Mouse (Mus musculus) WW6 (cell line): ENCODE measurements at regions not wholly inside any gene's neighbourhood (a gene's known extent, or its start where the extent isn't known, plus 50 kb on each side); places are given as distances from the start of the nearest gene placed in this dataset.

Source experiments
- DNase-seq: peaks from one replicate; pipeline ENCODE4 v3.0.0-alpha.2; 2013; ENCODE audit warnings: low read depth, low spot score

- no peak for DNase-seq
Measured at GRCm38 (mm10) chr4:39508866-39509265, 58.8 kb downstream of the 1700009N14Rik start.

DNA sequence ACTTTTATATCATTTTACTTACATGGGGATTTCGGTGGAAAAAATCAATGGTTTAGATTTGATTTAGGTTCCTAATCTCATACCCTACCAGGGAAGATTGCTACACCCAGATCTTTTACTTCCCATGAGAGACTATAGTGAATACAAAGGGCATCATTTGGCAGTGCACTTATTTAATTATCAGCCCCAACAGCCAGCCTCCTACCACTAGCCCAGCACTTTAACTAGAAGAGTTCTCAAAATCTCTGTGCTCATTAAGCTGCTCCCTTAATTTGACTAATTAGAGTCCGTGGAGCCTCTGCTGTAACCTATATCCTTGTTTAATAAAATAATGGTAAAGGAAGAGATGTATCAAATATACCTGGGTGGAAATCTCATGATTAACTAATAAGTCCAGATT, 77.4 kb downstream of the 1700009N14Rik start:
- no peak for DNase-seq

GRCm38 (mm10) chr4:39528661-39529060, 78.6 kb downstream of the 1700009N14Rik start:
- no peak for DNase-seq

DNA sequence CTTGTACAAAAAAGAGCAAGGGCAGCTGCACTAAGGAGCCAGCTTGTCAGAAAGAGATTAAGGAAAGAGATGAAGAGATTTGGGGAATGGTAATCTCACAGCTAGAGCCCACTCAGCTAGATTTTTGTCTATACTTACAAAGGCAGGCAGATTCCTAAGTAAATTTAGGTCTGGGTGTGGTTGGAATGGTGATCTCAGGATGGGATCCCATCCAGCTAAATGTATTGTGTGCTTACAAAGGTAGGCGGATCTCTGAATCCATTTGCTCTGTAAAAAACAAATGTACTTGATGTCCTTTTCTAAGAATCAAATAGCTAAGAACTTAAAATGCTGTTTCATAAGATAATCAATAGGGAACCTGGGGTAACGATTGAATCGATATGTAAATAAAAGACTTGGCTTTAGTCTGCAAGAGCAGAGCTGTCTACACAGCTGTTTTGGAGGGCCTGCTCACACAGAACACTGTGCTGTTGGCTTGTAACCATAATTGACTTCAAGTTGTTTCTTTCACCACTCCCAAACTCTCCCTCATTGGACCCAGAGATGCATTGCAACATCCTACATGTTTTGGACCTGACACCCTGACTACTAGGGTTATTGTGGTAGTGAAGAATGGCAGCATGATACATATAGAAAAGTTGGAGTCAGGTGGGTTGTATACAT, 106.1 kb downstream of the 1700009N14Rik start:
- no peak for DNase-seq

- DNase-seq, result no peak
Measured at GRCm38 (mm10) chr4:39597426-39597825, 147.3 kb downstream of the 1700009N14Rik start.

DNA sequence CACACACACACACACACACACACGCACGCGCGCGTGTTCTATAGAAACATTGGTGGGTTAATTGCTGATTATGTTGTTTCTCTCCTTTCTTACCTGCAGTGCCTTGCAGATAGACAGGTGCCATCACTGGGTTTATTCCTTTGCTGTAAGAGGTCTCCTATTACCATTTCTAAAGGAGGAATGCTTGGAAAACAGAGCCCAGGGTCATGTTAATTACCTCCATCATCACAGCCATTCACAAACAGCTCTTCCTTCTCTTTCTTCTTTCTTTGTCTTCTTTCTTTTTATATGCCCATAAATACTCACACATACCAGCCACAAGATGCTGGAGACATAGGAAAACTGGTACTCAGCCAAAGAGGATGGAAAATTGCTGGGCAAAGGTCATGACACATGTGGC, 155.0 kb downstream of the 1700009N14Rik start:
- DNase-seq, result peak; percentile 7

DNA sequence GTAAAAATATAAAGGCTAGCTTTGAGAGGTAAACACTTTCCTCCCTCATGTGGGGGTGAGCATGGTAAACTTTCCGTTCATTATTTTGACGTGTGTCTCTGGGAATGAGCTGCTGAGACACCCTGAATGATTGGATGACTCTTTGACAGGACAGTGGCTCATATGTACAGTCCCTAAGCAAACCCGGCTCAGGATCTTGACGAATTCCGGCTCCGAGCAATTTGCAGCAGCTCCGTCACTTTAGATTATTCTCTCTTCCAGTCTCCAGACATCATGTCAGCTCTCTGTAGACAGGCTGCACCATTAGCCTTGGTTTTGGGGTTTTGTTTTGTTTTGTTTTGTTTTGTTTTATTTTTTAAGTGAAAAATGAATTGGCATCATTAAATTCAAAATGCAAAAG, 194.0 kb downstream of the 1700009N14Rik start:
- no peak for DNase-seq

DNA sequence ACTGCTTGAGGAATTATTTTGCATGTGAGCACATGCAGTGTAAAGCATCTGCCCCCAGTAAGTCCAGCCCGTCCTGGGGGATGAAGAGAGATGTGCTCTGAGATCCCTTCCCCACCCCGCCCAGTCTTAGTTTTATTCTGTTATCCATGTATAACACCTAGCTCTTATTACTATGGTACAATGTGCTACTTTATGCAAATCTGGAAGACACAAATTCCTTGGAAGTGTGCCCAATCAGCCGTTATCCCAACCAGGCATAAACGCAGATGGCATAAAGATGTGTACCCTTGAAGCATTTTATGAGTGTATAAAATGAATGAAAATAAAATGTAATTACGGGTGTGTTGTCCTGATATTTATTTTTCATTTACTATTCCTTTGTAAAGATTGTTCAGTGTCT, 194.8 kb downstream of the 1700009N14Rik start:
- DNase-seq, result no peak

DNA sequence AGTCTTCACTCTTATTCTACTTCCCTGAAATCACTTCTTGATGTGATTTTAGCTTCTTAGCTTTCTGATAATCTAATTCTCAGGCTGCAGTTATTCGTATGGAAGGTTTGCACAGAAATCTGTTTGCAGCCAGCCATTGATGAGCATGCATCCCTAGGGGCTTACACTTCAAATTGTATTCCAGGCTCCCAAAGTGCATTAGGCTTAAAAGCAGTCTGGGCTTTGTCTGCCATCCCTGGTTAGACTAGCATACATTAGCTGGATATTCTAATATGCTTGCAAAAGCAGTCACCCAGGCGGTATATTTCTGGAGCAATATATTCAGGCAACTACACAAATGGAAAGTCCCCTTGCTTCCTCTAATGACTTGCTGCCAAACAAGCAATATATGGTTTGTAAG, 210.4 kb downstream of the 1700009N14Rik start:
- DNase-seq, result no peak

- DNase-seq, result no peak
Measured at GRCm38 (mm10) chr4:39672609-39673008, 222.5 kb downstream of the 1700009N14Rik start.

DNA sequence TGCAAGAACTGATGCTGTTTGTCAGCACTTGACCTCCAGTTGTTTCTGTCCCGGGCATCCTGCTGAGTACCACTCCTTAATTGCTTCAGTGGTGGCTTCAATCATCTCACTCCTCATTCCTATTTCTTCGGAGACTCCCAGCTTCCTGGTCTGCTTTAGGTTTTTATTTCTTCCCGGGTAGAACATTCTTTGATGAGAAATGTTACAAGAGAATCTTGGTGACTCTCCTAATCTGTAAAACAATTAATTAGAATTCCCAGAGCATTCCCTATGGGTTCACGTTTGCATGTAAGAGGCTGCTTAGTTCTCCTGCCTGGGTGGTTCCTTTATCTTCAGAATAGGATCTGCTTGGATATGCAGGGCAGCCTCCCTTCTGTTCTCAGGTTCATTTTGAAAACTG, 245.1 kb downstream of the 1700009N14Rik start:
- no peak for DNase-seq

DNA sequence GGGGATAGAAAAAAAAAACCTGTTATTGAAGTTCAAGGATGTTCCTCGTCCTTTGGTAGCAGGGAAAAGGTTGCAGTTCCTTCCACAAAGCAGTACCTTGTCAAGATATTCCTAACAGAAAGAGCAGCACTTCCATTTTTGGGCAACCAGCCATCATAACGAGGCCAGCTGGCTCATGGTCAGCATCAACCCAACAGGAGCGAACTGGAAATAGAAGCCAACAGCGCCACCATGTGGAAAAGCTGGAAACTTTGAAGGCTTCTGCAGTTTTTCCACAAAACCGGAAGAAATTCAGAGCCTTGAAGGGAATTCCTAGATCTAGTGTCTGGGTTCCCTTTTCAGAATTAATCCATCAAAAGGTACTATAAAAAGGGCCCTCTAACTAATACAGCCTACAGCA, 247.5 kb downstream of the 1700009N14Rik start:
- DNase-seq, result no peak

DNA sequence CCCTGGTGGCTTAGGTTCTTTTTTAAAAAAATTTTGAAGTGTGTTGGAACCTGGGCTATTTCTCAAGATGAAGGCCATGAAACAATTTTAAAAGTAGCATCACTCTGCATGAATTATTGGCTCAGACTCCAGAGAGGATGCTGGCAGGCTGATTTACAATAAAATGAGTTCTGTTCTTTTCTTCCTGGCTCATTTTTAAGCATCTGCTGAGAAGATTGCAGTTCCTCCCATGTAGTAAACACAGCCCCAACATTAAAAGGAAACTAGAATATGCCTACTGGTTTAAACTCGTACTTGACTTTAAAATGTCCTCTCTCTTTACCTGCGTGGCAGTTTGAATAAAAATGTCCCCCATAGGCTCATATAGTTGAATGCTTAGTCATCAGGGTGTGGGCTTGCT, 249.3 kb downstream of the 1700009N14Rik start:
- no peak for DNase-seq

- DNase-seq, result no peak
Measured at GRCm38 (mm10) chr4:39717477-39717876, 267.4 kb downstream of the 1700009N14Rik start.

- DNase-seq, result no peak
Measured at GRCm38 (mm10) chr4:39718691-39719090, 268.6 kb downstream of the 1700009N14Rik start.

DNA sequence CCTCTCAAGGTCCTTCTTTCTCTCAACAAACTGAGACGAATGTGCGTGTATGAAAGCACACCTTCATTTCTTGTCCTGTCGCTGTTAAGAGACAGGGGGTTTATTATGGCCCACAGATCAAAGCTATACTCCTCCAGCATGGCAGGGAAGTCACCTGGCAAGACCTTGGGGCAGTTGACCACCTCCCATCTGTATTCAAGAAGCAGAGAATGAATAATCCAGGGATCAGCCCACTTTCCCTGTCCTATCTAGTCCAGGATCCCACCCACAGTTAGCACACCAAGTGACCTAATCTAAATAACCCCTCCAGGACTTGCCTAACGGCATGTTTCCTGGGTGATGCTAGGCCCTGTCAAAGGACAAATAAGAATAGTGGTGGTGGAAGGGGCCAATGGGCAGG, 269.9 kb downstream of the 1700009N14Rik start:
- DNase-seq, result no peak

DNA sequence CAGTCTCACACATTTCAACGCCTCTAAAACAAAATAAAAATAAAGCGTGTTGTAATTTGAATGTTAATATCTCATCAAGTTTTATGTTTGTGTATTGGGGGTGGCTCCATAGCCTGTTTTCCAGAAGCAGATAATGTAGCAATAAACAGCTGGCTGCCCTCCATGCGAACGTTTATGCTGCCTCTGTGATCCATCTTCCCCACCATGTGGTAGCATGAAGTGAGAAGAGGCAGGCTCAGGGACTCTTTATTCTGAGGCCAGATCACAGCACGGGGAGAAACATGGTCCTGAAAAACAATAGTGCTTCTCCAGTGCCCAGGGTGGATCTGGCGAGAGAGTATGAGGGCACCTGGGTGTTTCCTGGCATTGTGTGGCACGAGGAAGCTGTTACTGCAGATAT, 271.4 kb downstream of the 1700009N14Rik start:
- no peak for DNase-seq

DNA sequence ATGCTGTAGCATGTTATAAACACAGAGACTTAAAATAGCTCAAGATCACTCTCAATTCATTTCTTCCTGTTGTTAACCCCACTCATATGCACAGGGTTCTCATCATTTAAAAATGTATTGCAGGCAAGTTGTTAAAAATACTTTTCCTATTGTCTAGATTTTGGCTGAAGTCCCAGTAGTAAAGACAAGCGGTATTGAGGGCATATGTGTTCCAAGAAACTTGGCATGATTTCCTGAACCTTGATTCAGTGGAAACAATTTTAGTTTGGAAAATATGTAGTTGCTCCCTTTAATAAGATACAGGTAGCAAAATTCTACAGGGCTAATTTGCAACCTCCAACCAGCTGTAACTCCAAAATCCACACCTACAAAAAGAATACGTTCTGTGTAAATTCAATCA, 315.5 kb downstream of the 1700009N14Rik start:
- DNase-seq, result no peak

DNA sequence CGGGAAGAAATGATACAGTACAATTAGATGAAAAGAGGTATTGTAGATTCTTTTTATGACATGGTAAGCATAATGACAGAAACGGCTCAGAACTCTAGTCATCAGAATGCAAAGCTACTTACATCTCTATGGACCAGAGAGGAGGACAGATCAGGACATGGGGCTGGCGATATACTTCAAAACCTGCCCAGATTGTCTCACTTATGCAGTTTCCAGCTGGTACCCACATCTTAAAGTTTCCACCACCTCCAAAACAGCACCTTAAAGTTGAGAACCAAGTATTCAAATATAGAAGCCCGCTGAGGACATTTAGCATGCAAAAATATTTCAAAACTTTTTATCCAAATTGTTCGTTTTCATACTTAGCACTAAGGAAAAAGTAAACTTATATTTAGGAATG, 341.0 kb downstream of the 1700009N14Rik start:
- no peak for DNase-seq

DNA sequence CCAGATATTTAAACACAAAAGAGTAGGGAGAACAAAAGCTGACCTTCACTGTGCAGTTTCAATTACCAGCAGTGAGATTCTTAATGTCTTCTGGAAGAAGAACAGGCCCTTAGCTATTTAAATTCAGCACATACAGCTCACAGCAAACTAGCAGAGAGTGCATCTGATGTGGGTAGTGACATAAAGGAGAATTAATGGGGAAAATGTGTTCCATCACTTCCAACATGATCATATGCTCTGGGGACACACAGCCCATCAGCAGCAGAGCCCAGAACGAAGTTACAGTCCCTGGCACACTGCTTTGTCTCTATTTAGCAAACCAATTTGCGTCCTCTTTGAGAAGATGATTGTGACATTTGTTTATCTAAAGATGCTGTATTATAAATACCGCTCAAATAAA, 332.9 kb upstream of the Aco1 start:
- no peak for DNase-seq

GRCm38 (mm10) chr4:39812766-39813165, 330.1 kb upstream of the Aco1 start:
- DNase-seq, result no peak

GRCm38 (mm10) chr4:39815620-39816019, 327.3 kb upstream of the Aco1 start:
- DNase-seq, result no peak

DNA sequence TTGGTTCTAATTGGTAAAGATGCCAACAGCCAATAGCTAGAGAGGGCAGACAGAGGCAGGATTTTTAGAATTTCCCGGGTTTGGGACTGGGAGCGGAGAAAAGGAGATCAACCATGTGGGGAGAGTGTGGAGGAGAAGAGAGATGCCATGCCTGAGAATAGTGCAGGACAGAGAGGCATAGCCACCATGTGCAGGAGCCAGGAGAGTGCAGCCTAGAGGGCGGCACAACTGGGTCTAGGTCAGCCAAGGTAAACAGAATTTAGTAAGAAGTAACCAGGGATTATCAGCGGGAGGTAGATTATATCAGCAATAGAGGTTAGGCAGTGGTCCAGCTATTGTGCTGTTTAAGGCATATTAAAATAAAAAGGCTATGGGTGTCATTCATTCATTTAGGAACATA, 325.2 kb upstream of the Aco1 start:
- DNase-seq, result no peak

- DNase-seq, result no peak
Measured at GRCm38 (mm10) chr4:39833634-39834033, 309.2 kb upstream of the Aco1 start.
